Mouse (Mus musculus): ENCODE results near the gene Gckr. TPM values are rescaled to one million over a fixed set of nuclear protein-coding genes. Genes with fewer than 3 reads are reported as not detected.

Gckr gene
- polyA plus RNA-seq, 1 experiment from 2014 or later = not detected

GRCm38 (mm10) chr5:31360955-31361354 is 63.7 kb downstream of the Gckr start:
- no peaks in the 10 kb centered on the region for H3K9me3 ChIP-seq (replicated peaks; ENCODE audit: low read length)
- no peak for TF ChIP-seq CTCF (IDR thresholded peaks at IDR 0.05; ENCODE audit: low read depth)
- WGBS = 75% methylated on average over 6 of the region's 6 CpGs
- no peak overlapping the region for H3K9ac ChIP-seq (ENCODE audit: low read depth, low read length)
- H3K4me3 ChIP-seq (replicated peaks; ENCODE audit: low read depth, low read length) = no peak overlapping the region
- no peaks in the 10 kb centered on the region for H3K4me1 ChIP-seq (replicated peaks; ENCODE audit: insufficient read depth, low read length)
- ATAC-seq (replicated peaks; ENCODE audit: low FRiP score, low read depth) (no peak), DNase-seq (ENCODE audit: low spot score) (no peak)
- no peaks in the 10 kb centered on the region for H3K36me3 ChIP-seq (ENCODE audit: insufficient read depth, low read length)
- H3K4me2 ChIP-seq (ENCODE audit: low read length) = no peak overlapping the region
- H3K27ac ChIP-seq = no peak overlapping the region
- H3K27me3 ChIP-seq (ENCODE audit: insufficient read depth, low read length) = no peaks in the 10 kb centered on the region

Other genes with a start within 250 kb of the Gckr start
- gene Atraid, start 249.1 kb upstream of the Gckr start, polyA plus RNA-seq (2015; fragmentation: Nextera tagmentation; extraction: Ambion mirVana) = 271 and 290 TPM in 2 replicates
- 13.4 and 15.1 TPM in 2 replicates for gene Slc5a6, start 248.5 kb upstream of the Gckr start, polyA plus RNA-seq (2015; fragmentation: Nextera tagmentation; extraction: Ambion mirVana)
- 11.8 and 13.9 TPM in 2 replicates for gene Cad, start 242.7 kb upstream of the Gckr start, polyA plus RNA-seq (2015; fragmentation: Nextera tagmentation; extraction: Ambion mirVana)
- gene Dnajc5g, start 191.2 kb upstream of the Gckr start, polyA plus RNA-seq (2015; fragmentation: Nextera tagmentation; extraction: Ambion mirVana) = not detected in 2 replicates
- gene Slc30a3, start 189.2 kb upstream of the Gckr start, polyA plus RNA-seq (2015; fragmentation: Nextera tagmentation; extraction: Ambion mirVana) = 1.1 TPM in 2 replicates
- not detected in 2 replicates for gene Trim54, start 180.7 kb upstream of the Gckr start, polyA plus RNA-seq (2015; fragmentation: Nextera tagmentation; extraction: Ambion mirVana)
- 0.31 TPM in 1 of 2 replicates, not detected in the other for gene Ucn, start 158.6 kb upstream of the Gckr start, polyA plus RNA-seq (2015; fragmentation: Nextera tagmentation; extraction: Ambion mirVana)
- gene Mpv17, start 143.2 kb upstream of the Gckr start, polyA plus RNA-seq (2015; fragmentation: Nextera tagmentation; extraction: Ambion mirVana) = 45.3 and 56.0 TPM in 2 replicates
- 0.53 and 0.73 TPM in 2 replicates for gene Gm29609, start 117.5 kb upstream of the Gckr start, polyA plus RNA-seq (2015; fragmentation: Nextera tagmentation; extraction: Ambion mirVana)
- gene Gtf3c2, start 117.3 kb upstream of the Gckr start, polyA plus RNA-seq (2015; fragmentation: Nextera tagmentation; extraction: Ambion mirVana) = 42.5 and 47.6 TPM in 2 replicates
- gene Snx17, start 104.2 kb upstream of the Gckr start, polyA plus RNA-seq (2015; fragmentation: Nextera tagmentation; extraction: Ambion mirVana) = 122 and 134 TPM in 2 replicates
- 62.8 and 66.8 TPM in 2 replicates for gene Eif2b4, start 104.0 kb upstream of the Gckr start, polyA plus RNA-seq (2015; fragmentation: Nextera tagmentation; extraction: Ambion mirVana)
- gene Zfp513, start 95.1 kb upstream of the Gckr start, polyA plus RNA-seq (2015; fragmentation: Nextera tagmentation; extraction: Ambion mirVana) = 7.2 and 8.9 TPM in 2 replicates
- gene Ppm1g, start 76.8 kb upstream of the Gckr start, polyA plus RNA-seq (2015; fragmentation: Nextera tagmentation; extraction: Ambion mirVana) = 85.4 and 92.2 TPM in 2 replicates
- gene Nrbp1, start 56.6 kb upstream of the Gckr start, polyA plus RNA-seq (2015; fragmentation: Nextera tagmentation; extraction: Ambion mirVana) = 116 and 123 TPM in 2 replicates
- 0.82 and 0.92 TPM in 2 replicates for gene Gm9970, start 56.2 kb upstream of the Gckr start, polyA plus RNA-seq (2015; fragmentation: Nextera tagmentation; extraction: Ambion mirVana)
- 28.0 and 31.9 TPM in 2 replicates for gene Krtcap3, start 45.8 kb upstream of the Gckr start, polyA plus RNA-seq (2015; fragmentation: Nextera tagmentation; extraction: Ambion mirVana)
- gene Ift172, start 6.3 kb upstream of the Gckr start, polyA plus RNA-seq (2015; fragmentation: Nextera tagmentation; extraction: Ambion mirVana) = 17.4 and 20.5 TPM in 2 replicates
- gene Fndc4, start 1.4 kb upstream of the Gckr start, polyA plus RNA-seq (2015; fragmentation: Nextera tagmentation; extraction: Ambion mirVana) = 26.9 and 27.8 TPM in 2 replicates
- 26.5 and 31.3 TPM in 2 replicates for gene Zfp512, start 155.0 kb downstream of the Gckr start, polyA plus RNA-seq (2015; fragmentation: Nextera tagmentation; extraction: Ambion mirVana)
- gene 4930548H24Rik, start 188.3 kb downstream of the Gckr start, polyA plus RNA-seq (2015; fragmentation: Nextera tagmentation; extraction: Ambion mirVana) = not detected in 2 replicates
- 41.2 and 45.5 TPM in 2 replicates for gene Gpn1, start 197.3 kb downstream of the Gckr start, polyA plus RNA-seq (2015; fragmentation: Nextera tagmentation; extraction: Ambion mirVana)
- 18.6 and 21.7 TPM in 2 replicates for gene Slc4a1ap, start 229.6 kb downstream of the Gckr start, polyA plus RNA-seq (2015; fragmentation: Nextera tagmentation; extraction: Ambion mirVana)
- gene Supt7l, start 230.4 kb downstream of the Gckr start, polyA plus RNA-seq (2015; fragmentation: Nextera tagmentation; extraction: Ambion mirVana) = 13.6 and 16.6 TPM in 2 replicates